Mouse (Mus musculus) gastrocnemius, adult 18-20 months (tissue): ENCODE results near the gene Kctd7. TPM values are rescaled to one million over a fixed set of nuclear protein-coding genes. Genes with fewer than 3 reads are reported as not detected.

Source experiments
- DNase-seq: peaks from one replicate; pipeline ENCODE4 v3.0.0; 2021; ENCODE audit warnings: low spot score
- total RNA-seq, 2 experiments: library from RNA; stranded (reverse); gene quantifications; 2 replicates each; pipeline ENCODE4 v1.2.3; 2021

Kctd7 gene
- total RNA-seq, 2 experiments from 2014 or later: 2.6 to 3.6 TPM

GRCm38 (mm10) chr5:130190909-130191308, 46.2 kb downstream of the Kctd7 start:
- DNase-seq: no peak

GRCm38 (mm10) chr5:130191865-130192264, 47.2 kb downstream of the Kctd7 start:
- no peak for DNase-seq

DNA sequence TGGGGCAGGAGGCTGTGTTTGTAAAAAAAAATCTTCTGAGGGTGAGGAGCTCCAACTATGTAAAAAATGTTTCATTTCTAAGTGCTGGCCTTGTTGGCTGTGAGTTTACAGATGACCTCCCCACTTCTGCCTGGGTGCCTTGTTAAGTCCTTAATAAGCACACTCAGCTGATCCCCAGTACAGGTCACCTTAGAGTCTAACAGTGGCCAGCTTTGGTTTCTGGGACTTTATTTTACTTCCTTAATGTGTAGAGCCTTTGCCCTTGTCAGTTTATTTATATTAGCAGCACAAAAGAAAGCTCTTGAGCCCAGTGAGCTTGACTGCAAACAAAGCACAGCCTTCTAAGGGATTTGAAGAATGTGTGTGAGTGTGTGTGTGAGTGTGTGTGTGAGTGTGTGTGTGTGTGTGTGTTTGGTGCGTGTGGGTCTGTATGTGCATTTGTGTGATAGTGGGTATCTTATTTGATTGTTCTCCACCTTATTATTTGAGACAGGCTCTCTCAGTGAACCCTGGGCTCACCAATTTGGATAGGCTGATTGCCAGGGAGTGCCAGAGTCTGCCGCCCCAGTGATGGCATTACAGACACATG, 47.8 kb downstream of the Kctd7 start:
- no peak for DNase-seq

GRCm38 (mm10) chr5:130193760-130194159, 49.1 kb downstream of the Kctd7 start:
- no peak for DNase-seq

GRCm38 (mm10) chr5:130196307-130196706, 51.6 kb downstream of the Kctd7 start:
- DNase-seq: peak; percentile 68

GRCm38 (mm10) chr5:130197454-130197853, 52.8 kb downstream of the Kctd7 start:
- DNase-seq: peak; percentile 38

GRCm38 (mm10) chr5:130197981-130198380, 53.3 kb downstream of the Kctd7 start:
- peak; percentile 68 for DNase-seq

- no peak for DNase-seq
These were observed 55.8 kb downstream of the Kctd7 start for GRCm38 (mm10) chr5:130200233-130201029.

DNA sequence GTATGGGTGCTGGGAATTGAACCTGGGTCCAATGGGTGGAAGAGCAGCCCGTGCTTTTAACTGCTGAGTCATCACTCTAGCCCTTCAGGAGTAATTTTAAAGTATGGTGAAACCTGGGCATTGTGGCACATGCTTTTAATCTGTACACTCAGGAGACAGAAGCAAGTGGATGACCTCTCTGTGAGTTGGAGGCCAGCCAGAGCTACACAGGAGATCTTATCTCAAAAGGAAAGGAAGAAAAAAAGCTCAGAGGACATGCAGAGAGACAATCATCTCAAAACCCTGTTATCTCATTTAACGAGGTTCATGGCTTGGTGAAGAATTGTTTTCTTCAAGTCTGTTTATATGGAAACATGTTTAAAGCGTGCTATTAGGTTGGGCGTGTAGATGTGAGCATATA, 59.3 kb downstream of the Kctd7 start:
- DNase-seq: no peak

- DNase-seq: no peak
These were observed 59.9 kb downstream of the Kctd7 start for GRCm38 (mm10) chr5:130204560-130204959.

Other genes starting within 250 kb of the Kctd7 start
- under 1 TPM; 0.32 to 0.64 TPM for gene Zbed5, start 249.1 kb upstream of the Kctd7 start, total RNA-seq
- gene Phkg1, start 246.3 kb upstream of the Kctd7 start, total RNA-seq: 100 to 1,000 TPM; 297 to 369 TPM
- under 1 TPM; 0.41 to 0.47 TPM for gene Nupr1l, start 236.3 kb upstream of the Kctd7 start, total RNA-seq
- gene Vkorc1l1, start 202.9 kb upstream of the Kctd7 start, total RNA-seq: 10 to 100 TPM; 21.5 to 21.9 TPM
- gene Gusb, start 141.8 kb upstream of the Kctd7 start, total RNA-seq: 1 to 10 TPM; 7.4 to 8.1 TPM
- 10 to 100 TPM in 1 of 2 experiments, 1 to 10 TPM in 1; 8.8 to 12.4 TPM for gene Asl, start 115.6 kb upstream of the Kctd7 start, total RNA-seq
- gene Crcp, start 115.6 kb upstream of the Kctd7 start, total RNA-seq: 10 to 100 TPM; 19.3 to 20.3 TPM
- gene Tpst1, start 71.5 kb upstream of the Kctd7 start, total RNA-seq: 1 to 10 TPM; 3.3 to 4.1 TPM
- gene Rabgef1, start 26.9 kb downstream of the Kctd7 start, total RNA-seq: 100 to 1,000 TPM in 1 of 2 experiments, 10 to 100 TPM in 1; 91.2 to 116 TPM
- gene Tmem248, start 72.2 kb downstream of the Kctd7 start, total RNA-seq: 10 to 100 TPM; 43.4 to 44.3 TPM
- 10 to 100 TPM; 30.3 to 37.7 TPM for gene Sbds, start 110.7 kb downstream of the Kctd7 start, total RNA-seq
- gene Tyw1, start 110.8 kb downstream of the Kctd7 start, total RNA-seq: 10 to 100 TPM in 1 of 2 experiments, 1 to 10 TPM in 1; 10.0 to 11.1 TPM
- not detected for gene Caln1, start 224.6 kb downstream of the Kctd7 start, total RNA-seq
- not detected for gene A330070K13Rik, start 239.8 kb downstream of the Kctd7 start, total RNA-seq